9 mouse cellular contexts compared by ENCODE assay signal in the genomic region with DNA sequence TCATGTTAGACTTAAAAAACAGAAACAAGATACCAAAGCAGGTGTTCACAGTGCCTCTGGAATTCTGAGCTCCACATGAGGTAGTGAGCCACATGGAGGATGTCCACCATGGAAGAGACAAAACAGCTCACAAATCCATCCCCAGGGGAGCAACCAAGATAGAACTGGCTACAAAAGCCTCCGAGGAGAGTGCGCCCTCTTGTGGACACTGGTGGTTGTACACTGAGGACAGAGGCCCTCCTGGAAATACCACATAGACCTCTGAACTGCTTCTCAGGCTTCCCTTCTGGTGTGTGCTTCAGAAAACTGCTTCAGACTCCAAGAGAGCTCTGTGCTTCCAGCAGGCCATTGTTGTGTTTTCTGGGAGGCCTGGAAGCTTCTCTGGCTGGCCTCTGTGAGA. TPM values are rescaled to one million over a fixed set of nuclear protein-coding genes. Genes with fewer than 3 reads are reported as not detected.
DNase-seq lines count a peak whose midpoint lies in the region; ATAC-seq and TF ChIP-seq lines count a peak whose summit lies in the region.
"Had no signal": no experiment of that assay in that cellular context is flagged by ENCODE, and none has a peak within 500 bp of the region (broad histone marks: within the 10 kb centered on the region; RNA-seq: fewer than 3 reads in every experiment).

No protein-coding gene starts in this region.

- no peak overlapping the region for H3K4me3 ChIP-seq in neural tube, embryonic 15.5 days (replicated peaks)
- H3K4me3 ChIP-seq in liver, embryonic 14.5 days (ENCODE audit: insufficient read depth in 1 of 2, low read depth in 2 of 2, low read length in 2 of 2), result no peak overlapping the region
- H3K4me3 ChIP-seq: neural tube, embryonic 13.5 days had no signal

- no peak overlapping the region for H3K27ac ChIP-seq in neural tube, embryonic 15.5 days (replicated peaks)
- no peak overlapping the region for H3K27ac ChIP-seq in liver, embryonic 14.5 days
- H3K27ac ChIP-seq: neural tube, embryonic 13.5 days had no signal

- H3K4me2 ChIP-seq in neural tube, embryonic 15.5 days, result no peak overlapping the region
- no peak overlapping the region for H3K4me2 ChIP-seq in liver, embryonic 14.5 days (ENCODE audit: low read depth)
- H3K4me2 ChIP-seq: neural tube, embryonic 13.5 days had no signal

- no peaks in the 10 kb centered on the region for H3K9me3 ChIP-seq in neural tube, embryonic 15.5 days (replicated peaks)
- H3K9me3 ChIP-seq in liver, embryonic 14.5 days (ENCODE audit: control insufficient read depth, low read length), result no peaks in the 10 kb centered on the region
- H3K9me3 ChIP-seq: neural tube, embryonic 13.5 days had no signal

- no peak for ATAC-seq in neural tube, embryonic 15.5 days (ENCODE audit: low FRiP score)
- peak; percentile 37; the same call in 1 of the 2 replicates for ATAC-seq in liver, embryonic 14.5 days (ENCODE audit: insufficient read depth)

- no peak overlapping the region for H3K9ac ChIP-seq in neural tube, embryonic 15.5 days (replicated peaks)
- no peak overlapping the region for H3K9ac ChIP-seq in liver, embryonic 14.5 days (replicated peaks)
- H3K9ac ChIP-seq: neural tube, embryonic 13.5 days had no signal

- H3K27me3 ChIP-seq in neural tube, embryonic 15.5 days (replicated peaks), result no peaks in the 10 kb centered on the region
- no peaks in the 10 kb centered on the region for H3K27me3 ChIP-seq in liver, embryonic 14.5 days (ENCODE audit: control insufficient read depth, insufficient read depth, low read length)
- H3K27me3 ChIP-seq: neural tube, embryonic 13.5 days had no signal

- 0 out of 2 replicates have a peak, but pooled peaks cover 5% of the 10 kb centered on the region for H3K4me1 ChIP-seq in neural tube, embryonic 15.5 days
- H3K4me1 ChIP-seq in liver, embryonic 14.5 days (replicated peaks; ENCODE audit: control insufficient read depth in 2 of 2, insufficient read depth in 2 of 2, low read length in 1 of 2), result peaks cover 0 to 4% of the 10 kb centered on the region in 2 experiments; a peak in 1 of 4 replicates

- no peaks in the 10 kb centered on the region for H3K36me3 ChIP-seq in neural tube, embryonic 15.5 days
- no peaks in the 10 kb centered on the region for H3K36me3 ChIP-seq in liver, embryonic 14.5 days (replicated peaks; ENCODE audit: control insufficient read depth, insufficient read depth, low read depth)
- H3K36me3 ChIP-seq: neural tube, embryonic 13.5 days had no signal

- no peak for TF ChIP-seq EP300 in liver, embryonic 14.5 days (IDR thresholded peaks at IDR 0.05; ENCODE audit: low read depth)

- WGBS in neural tube, embryonic 15.5 days, result 6% methylated on average over 2 of the region's 2 CpGs
- 0% methylated on average over 2 of the region's 2 CpGs for WGBS in liver, embryonic 14.5 days (ENCODE audit: insufficient replicate concordance)

- TF ChIP-seq CTCF in liver, embryonic 14.5 days (IDR thresholded peaks at IDR 0.05; ENCODE audit: low read depth), result peak; percentile 98

- DNase-seq in neural tube, embryonic 10.5 days (ENCODE audit: extremely low spot score, low spot score), result peak; percentile 81
- peak; percentile 67 for DNase-seq in c-Kit-negative CD71-positive TER-119-positive erythroid progenitor cells, embryonic 14.5 days (ENCODE audit: low read depth, low spot score)
- DNase-seq in frontal cortex, postnatal 25 days (ENCODE audit: low spot score in 2 of 2), result peak; percentile 68
- peak; percentile 89 for DNase-seq in kidney, postnatal 10 days
- peak; percentile 57 to 60 (median 59) for DNase-seq in liver, embryonic 14.5 days (ENCODE audit: low read depth in 3 of 3, low spot score in 3 of 3)
- DNase-seq in right cerebral cortex, adult 18-20 months, result peak; percentile 64
- peak; percentile 47 to 57 for DNase-seq in urinary bladder, adult 18-20 months (ENCODE audit: low spot score in 2 of 2)

RNA-seq across cellular contexts. Expression of a gene that starts 12.5 kb away (rescaled TPM):
- polyA plus RNA-seq in neural tube, embryonic 15.5 days (2015; fragmentation: Nextera tagmentation; extraction: Ambion mirVana), result 131 and 148 TPM in 2 replicates
- 113 and 157 TPM in 2 replicates for polyA plus RNA-seq in liver, embryonic 14.5 days (2012; rRNA removed)
- 48.1 and 61.7 TPM in 2 replicates for polyA plus RNA-seq in liver, embryonic 14.5 days (2014; fragmentation: Nextera tagmentation; extraction: Ambion mirVana)

RNA-seq across cellular contexts. Expression of a gene that starts 12.6 kb away (rescaled TPM):
- polyA plus RNA-seq in neural tube, embryonic 15.5 days (2015; fragmentation: Nextera tagmentation; extraction: Ambion mirVana), result 1.7 and 1.8 TPM in 2 replicates
- 0.81 and 1.1 TPM in 2 replicates for polyA plus RNA-seq in liver, embryonic 14.5 days (2012; rRNA removed)
- polyA plus RNA-seq in liver, embryonic 14.5 days (2014; fragmentation: Nextera tagmentation; extraction: Ambion mirVana), result 0.69 and 0.87 TPM in 2 replicates

RNA-seq across cellular contexts. Expression of a gene that starts 54.2 kb away (rescaled TPM):
- 0.91 and 1.8 TPM in 2 replicates for polyA plus RNA-seq in neural tube, embryonic 15.5 days (2015; fragmentation: Nextera tagmentation; extraction: Ambion mirVana)
- 1.6 and 1.7 TPM in 2 replicates for polyA plus RNA-seq in liver, embryonic 14.5 days (2012; rRNA removed)
- 2.2 and 2.6 TPM in 2 replicates for polyA plus RNA-seq in liver, embryonic 14.5 days (2014; fragmentation: Nextera tagmentation; extraction: Ambion mirVana)

RNA-seq across cellular contexts. Expression of a gene that starts 54.2 kb away (rescaled TPM):
- 38.9 and 42.1 TPM in 2 replicates for polyA plus RNA-seq in neural tube, embryonic 15.5 days (2015; fragmentation: Nextera tagmentation; extraction: Ambion mirVana)
- 9.7 and 12.5 TPM in 2 replicates for polyA plus RNA-seq in liver, embryonic 14.5 days (2012; rRNA removed)
- polyA plus RNA-seq in liver, embryonic 14.5 days (2014; fragmentation: Nextera tagmentation; extraction: Ambion mirVana), result 22.7 and 22.9 TPM in 2 replicates
